Mouse (Mus musculus) kidney, adult 11 months (tissue): Measurements from ENCODE around the gene Rxfp2.

Source experiments
- DNase-seq: peaks from one replicate; pipeline ENCODE4 v3.0.0; 2022

Gene Rxfp2

DNA sequence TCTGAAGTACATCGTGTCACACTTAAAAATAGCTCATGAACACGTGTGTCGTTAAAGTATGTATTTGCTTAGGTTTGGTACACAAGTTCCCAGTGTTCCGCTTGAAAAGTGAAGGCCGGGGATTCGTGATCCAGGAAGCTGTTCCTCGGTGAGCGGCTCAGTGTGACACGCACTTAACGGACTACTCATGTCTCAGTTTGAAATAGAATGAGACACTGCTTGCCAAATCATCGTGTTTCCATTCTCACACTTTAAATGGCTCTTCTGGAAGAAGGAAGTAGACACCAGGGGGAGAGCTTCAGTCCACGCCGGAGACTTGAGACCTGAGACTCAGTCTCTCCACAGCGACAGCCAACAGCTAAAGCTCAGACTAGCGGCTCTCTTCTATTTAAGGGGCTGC, 28.0 kb downstream of the Rxfp2 start:
- no peak for DNase-seq

DNA sequence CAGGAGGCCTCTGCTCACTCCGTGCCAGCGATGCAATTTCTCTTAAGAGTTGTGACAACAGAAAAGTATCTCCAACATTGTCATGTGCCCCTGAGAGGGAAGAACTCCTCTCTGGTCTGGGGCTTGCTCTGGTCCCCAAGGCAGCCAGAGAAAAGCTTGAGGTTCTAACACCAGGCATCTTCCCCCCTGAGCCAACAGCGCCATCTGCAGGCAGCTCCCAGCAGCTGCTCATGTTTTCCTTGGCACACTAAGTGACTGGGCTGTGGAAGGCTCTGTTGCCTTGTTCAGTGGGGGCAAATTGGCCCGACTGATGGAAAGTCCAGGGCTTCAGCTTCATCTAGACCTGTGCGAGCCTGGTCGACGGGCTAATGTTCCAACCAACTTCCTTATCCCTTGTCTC, 31.5 kb downstream of the Rxfp2 start:
- no peak for DNase-seq

- no peak for DNase-seq
Observed at GRCm38 (mm10) chr5:150051828-150052227, 33.4 kb downstream of the Rxfp2 start.

GRCm38 (mm10) chr5:150053294-150053693, 34.8 kb downstream of the Rxfp2 start:
- no peak for DNase-seq

- DNase-seq = no peak
Observed at GRCm38 (mm10) chr5:150053956-150054355, 35.5 kb downstream of the Rxfp2 start.

GRCm38 (mm10) chr5:150055322-150055721, 36.8 kb downstream of the Rxfp2 start:
- DNase-seq = no peak

DNA sequence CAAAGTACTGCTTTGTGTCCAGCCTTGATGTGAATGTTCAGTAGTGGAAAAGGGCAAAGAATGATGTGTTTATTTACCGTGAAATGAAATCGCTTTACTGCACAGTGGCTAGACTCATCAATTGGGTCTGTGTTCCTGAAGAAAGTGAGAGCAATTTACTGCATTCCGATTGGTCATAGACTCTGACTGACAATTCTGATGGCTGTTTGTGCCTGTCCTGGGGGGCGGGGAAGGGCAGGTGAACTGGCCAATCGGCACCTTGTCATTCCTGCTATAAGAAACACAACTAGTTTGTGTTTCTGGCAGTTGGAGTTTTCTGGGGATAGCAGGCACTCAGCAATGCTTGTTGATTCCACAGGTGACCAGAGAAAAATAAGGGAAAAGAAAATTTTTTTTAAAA, 37.6 kb downstream of the Rxfp2 start:
- no peak for DNase-seq

DNA sequence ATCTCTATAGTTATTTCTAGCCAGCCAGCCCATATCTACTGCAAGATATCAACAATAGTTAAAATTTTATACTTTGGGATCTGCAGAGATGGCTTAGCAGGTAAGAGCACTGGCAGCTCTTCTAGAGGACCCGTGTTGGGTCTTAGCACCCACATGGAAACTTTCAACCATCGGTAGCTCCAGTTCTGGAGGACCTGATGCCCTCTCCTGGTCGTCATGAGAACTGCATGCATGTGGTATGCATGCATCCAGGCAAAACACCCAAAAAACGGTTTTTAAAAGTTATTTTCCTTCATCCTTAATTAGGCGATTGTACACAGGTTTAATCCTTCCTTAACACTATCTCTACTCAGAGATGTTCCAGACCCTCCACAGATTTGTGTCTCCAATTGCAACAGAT, 40.4 kb downstream of the Rxfp2 start:
- DNase-seq = no peak

- DNase-seq = no peak
Observed at GRCm38 (mm10) chr5:150059466-150059865, 41.0 kb downstream of the Rxfp2 start.

- no peak for DNase-seq
Observed at GRCm38 (mm10) chr5:150061086-150061485, 42.6 kb downstream of the Rxfp2 start.

DNA sequence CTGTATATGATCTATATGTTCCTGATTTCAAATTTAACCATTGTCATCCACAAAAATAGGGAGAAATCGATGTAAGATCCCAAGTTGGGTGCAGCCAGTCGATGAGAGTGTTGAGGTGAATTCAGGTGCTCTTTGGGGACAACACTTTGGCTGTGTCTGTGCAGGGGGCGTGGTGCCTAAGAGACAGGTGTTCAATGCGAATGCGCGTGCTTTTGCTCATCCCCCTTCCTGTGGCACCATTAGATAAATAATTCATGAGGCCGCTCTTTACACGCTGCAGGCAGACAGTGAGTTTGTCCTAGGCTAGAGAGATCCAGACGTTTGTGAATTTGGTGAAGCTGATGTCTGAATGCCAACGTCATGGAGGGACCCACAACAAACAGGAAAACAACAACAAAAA, 45.8 kb downstream of the Rxfp2 start:
- no peak for DNase-seq

- DNase-seq = no peak
Observed at GRCm38 (mm10) chr5:150070086-150070485, 51.6 kb downstream of the Rxfp2 start.

GRCm38 (mm10) chr5:150071738-150072137, 53.3 kb downstream of the Rxfp2 start:
- DNase-seq = no peak

DNA sequence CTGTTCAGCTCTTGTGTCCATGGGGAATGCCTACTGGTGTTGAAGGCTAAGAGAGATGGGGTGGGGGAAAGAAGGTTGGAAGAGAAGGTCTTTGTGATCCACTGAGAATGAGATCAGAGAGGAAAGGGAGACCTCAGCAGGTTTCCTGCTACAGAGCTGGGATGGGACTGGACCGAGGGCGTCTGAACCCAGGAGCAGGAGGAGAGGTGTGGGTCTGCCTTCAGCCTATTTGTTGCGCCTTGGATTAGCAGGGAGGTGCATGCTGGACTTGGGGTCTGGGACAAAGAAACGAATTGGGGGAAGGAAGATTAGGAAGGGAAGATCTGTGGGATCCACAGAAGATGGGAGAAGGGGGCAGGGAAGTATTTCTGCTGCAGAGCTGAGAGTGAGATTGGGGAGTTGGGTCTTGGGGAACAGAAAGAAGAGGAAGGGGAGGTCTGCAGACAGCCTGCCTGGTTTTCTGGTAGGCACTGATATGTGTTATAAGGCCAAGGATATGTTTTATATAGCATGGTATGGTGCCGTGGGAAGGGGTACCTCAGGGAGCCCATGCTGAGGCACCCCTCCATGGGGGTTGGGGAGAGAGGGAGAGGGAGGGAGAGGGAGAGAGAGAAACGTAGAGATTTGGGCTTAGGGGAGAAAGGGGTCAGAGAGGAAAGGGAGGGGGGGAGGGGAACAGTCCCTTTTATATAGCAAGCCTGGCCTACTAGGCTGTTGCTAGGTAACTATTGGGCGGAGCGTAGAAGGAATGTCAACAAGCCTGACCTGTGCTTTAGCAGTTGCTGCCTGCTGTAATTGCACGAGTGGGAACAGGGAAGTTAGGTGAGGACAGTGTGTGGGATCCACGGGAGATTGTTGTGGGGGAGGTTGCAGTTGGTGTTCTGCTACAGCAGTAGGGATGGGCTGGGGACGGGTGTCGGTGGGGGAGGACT, 61.7 kb downstream of the Rxfp2 start:
- DNase-seq = no peak

GRCm38 (mm10) chr5:150082696-150083095, 64.2 kb downstream of the Rxfp2 start:
- DNase-seq = no peak

GRCm38 (mm10) chr5:150083190-150083589, 64.7 kb downstream of the Rxfp2 start:
- peak; percentile 12 for DNase-seq

DNA sequence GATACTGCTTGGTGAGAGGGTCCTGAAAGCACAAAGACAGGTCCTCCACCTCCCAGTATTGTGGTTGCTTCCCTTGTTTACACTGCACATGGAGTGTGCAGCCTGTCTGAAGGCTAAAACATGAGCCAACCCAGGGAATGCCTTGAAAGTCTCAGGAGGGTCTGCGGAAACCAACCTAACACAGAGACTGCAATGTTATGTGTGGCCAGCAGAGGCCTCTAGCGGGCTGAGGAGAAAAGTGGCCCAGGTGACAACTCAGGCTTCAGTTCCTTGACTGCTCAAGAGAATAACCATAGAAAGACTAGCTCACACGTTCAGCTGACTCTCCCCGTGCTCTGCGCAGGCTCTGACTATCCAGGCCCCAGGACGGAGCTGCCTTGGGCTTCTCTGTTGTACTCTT, 79.1 kb downstream of the Rxfp2 start:
- DNase-seq = peak; percentile 9

GRCm38 (mm10) chr5:150098754-150099153, 80.3 kb downstream of the Rxfp2 start:
- no peak for DNase-seq

DNA sequence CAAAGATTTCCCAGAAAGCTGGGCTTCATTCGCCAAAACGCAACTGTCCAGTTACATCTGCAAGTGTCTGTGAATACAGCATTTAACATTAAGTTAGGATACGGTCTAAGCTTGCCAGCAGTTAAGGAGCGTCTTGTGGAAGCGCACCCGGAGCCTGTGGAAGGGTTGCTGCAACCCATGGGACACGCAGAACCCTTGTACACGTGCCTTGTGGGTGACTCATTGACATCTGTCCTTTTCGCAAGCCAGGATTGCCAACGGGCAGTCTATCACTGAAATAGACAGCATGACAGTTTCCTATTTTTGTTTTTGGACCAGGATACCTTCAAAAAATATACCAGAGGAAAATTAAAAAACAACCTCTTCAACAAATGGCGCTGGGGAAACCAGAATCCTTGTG, 83.3 kb downstream of the Rxfp2 start:
- DNase-seq = no peak

- no peak for DNase-seq
Observed at GRCm38 (mm10) chr5:150106358-150106757, 87.9 kb downstream of the Rxfp2 start.

GRCm38 (mm10) chr5:150111236-150111635, 92.8 kb downstream of the Rxfp2 start:
- no peak for DNase-seq

DNA sequence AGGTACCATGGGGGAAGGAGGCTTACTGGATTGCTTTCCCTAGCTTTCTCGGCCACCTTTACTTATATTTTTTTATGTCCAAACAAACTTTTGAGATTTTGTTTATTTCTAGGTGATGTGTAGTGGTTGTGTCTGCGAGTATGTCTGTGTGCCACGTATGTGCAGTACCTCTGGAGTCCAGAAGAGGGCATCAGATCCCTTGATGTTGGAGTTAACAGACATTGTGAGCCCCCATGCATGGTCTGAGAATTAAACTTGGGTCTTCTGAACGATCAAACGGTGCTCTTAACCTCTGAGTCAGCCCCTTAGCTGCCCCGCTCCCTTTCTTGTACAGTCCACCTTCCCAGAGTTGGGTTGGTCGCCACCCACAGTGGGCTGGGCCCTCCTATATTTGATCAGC, 95.5 kb downstream of the Rxfp2 start:
- no peak for DNase-seq

GRCm38 (mm10) chr5:150114778-150115177, 96.3 kb downstream of the Rxfp2 start:
- no peak for DNase-seq

- DNase-seq = no peak
Observed at GRCm38 (mm10) chr5:150115271-150116092, 97.0 kb downstream of the Rxfp2 start.
